Mouse (Mus musculus): ENCODE data around the gene Zfp62.
A peak's percentile ranks its signal among the peaks of the same experiment; 100 is the strongest.

Gene Zfp62

DNA sequence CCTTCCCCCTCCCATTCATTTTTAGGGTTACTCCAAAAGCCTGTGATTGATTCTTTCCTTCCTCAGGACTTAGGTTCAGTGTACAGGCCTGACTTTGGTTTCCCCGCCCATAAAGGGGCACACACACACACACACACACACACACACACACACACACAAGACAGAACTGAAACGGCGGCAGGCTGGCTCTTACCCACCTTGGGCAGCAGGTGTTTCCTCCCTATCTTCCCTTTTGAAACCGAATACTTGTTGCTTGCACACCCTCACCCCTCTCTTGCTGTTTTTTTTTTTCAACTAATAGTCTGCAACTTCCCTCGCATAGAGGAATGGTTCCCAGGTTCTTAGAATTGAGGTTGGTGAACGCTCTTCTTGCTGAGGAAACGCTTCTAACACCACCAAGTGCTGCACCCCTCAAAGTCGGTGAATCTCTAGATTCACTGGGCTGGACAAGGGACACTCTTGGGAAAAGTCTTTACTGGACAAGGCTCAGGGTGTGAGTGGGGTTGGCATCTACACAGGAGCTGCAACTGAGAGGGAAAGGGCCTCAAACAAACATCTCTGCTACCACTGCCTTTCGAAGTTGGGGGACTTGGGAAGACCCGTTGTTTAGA is 46.8 kb downstream of the Zfp62 start:
- no peak for DNase-seq

DNA sequence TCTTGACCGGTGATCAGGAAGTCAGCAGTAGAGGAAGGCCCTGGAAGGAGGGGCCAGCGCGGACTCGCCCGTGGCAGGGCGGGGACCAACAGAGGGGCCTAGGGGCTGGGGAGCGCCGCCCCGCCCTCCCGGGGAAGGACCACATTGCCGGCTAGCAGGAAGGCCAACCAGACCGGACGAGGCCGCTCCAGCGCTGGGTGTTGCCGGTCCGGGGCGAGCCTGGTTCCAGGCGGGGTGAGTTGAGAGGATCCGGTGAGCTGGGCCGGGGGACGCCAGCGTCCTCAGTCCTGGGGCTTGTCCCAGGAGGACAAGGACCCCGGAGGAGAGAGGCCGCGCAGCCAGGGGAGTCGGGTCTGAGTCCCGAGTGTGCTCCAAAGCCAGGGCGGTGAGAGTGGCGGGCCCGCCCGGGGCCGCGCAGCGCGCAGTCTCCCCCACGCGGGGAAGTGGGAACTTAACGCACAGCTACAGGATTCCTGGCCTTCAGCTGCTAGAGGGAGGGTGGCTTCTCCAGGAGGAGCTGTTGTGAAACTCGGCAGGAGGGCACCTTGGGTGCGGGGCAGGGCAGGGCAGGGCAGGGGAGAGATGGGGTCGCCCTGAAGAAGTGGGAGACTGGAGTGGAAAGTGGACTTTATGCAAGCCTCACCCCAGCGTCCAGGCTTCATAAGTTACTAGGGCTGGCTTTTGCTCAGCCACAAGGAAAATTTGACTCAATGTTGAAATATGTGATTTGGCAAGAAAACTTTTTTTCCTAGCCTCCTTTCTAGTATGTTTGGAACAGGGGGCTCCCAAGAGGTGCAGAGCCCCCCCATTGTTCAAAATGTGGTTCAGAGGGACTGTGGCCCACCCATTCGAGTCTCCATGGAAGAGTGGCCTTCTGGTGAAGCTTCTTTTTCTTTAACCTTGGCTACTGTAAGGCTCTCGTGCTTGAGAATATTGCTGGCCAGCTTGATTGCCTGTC is 47.6 kb downstream of the Zfp62 start:
- peak; percentile 53 for DNase-seq

DNA sequence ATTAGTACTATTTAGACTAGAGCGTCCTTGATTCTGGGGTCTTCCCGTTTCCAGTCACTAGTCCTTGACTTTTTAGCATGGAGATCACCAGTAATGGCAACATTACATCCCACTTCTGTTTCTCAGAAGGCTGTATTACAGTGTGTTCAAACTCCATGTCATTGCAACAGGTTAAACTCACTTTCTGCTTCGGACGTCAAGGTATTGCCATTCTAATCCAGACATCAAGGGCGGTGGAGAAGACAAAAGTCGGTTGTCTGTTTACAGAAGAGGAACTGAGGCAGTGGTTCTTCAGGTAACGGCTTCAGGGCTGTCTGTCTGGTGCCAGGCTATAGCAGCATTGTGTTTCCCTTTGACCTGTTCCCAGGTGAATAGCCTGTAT is 48.3 kb downstream of the Zfp62 start:
- DNase-seq, result no peak

DNA sequence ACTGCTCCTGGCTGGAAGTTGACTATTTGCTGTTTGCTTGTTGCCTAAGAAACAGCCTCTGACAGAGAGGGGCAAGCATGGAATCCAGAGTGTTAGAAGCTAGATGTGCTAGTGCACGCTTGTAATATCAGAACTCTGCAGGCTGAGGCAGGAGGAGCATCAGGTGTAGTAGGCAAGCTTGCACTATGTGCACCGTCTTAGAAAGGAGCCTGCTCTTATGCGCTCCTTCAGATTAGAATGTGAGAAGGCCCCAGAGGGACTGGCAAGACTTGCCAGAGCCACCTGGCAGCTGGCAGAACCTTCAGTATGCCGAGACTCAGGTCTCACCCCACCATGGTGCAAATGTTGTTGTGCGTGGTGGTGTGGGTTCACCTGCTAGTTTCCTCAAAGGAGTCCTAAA is 49.0 kb downstream of the Zfp62 start:
- DNase-seq, result no peak

DNA sequence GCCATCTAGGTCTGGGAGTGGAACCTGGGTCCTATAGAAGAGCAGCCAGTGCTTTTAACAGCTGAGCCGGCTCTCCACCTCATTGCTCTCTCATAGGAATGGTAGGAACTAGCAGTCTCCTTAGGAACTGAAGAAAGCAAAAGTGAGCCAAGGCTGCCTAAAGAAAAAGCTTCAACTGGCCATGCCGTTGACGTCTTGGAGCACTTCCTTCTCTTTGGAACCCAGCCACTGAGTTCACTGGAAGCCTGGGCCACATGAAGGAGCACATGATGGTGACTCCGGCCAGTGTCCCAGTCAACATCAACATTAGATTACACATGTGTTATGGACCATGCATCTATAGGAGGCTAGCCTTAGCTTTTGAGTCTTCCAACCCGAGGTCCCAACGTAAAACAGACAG is 49.9 kb downstream of the Zfp62 start:
- DNase-seq, result no peak

DNA sequence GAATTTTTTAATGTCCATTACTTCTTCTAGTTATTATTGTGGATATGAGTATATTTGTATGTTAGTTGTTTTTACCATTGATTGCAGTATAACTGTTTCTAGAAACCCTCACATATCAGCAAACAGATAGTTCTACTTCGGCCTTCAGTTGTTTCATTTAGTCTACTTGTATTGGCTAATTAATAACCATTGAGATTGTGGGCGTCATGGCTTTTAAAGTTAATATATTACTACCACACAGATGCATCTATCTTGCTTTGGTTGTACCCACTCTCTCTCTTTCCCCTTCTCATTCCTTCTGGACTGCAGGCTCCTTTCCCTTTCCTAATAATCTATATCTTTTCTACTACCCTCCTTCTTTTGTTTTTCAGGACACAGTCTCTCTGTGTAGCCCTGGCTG is 56.2 kb downstream of the Zfp62 start:
- DNase-seq, result no peak

DNA sequence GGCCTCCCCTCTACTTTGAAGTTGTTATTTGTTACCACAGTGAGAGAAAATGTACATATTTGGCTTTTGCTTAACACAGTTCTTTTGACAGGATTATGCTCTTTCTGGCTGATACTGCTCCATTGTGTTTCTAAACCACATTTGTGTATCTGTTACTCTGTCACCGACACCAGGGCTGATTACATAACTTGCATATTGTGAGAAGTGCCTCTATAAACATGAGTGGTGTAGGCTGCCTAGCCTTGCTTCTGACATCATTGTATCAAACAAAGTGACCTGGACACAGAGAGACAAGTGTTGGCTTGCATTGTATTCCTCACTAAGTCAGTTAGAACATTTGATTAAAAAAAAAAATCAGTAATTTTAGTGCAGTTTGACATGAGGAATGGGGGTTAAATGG is 56.7 kb downstream of the Zfp62 start:
- no peak for DNase-seq

DNA sequence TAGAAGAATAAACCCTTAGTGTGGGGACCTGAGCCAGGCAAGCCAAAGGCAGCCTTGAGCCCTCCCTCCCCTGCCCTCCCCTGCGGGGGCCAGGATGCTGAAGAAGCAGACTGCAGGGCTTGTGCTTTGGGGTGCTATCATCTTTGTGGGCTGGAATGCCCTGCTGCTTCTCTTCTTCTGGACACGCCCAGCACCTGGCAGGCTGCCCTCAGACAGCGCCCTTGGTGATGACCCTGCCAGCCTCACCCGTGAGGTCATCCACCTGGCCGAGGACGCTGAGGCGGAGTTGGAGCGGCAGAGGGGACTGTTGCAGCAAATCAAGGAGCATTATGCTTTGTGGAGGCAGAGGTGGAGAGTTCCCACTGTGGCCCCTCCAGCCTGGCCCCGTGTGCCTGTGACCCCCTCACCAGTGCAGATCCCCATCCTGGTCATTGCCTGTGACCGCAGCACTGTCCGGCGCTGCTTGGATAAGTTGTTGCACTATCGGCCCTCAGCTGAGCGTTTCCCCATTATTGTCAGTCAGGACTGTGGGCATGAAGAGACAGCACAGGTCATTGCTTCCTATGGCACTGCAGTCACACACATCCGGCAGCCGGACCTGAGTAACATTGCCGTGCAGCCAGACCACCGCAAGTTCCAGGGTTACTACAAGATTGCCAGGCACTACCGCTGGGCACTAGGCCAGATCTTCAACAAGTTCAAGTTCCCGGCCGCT is 57.7 kb downstream of the Zfp62 start:
- no peak for DNase-seq

DNA sequence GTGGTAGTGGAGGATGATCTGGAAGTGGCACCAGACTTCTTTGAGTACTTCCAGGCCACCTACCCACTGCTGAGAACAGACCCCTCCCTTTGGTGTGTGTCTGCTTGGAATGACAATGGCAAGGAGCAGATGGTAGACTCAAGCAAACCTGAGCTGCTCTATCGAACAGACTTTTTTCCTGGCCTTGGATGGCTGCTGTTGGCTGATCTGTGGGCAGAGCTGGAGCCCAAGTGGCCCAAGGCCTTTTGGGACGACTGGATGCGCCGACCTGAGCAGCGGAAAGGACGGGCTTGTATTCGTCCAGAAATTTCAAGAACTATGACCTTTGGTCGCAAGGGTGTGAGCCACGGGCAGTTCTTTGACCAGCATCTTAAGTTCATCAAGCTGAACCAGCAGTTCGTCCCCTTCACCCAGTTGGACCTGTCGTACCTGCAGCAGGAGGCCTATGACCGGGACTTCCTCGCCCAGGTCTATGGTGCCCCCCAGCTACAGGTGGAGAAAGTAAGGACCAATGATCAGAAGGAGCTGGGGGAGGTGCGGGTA is 58.3 kb downstream of the Zfp62 start:
- no peak for DNase-seq

DNA sequence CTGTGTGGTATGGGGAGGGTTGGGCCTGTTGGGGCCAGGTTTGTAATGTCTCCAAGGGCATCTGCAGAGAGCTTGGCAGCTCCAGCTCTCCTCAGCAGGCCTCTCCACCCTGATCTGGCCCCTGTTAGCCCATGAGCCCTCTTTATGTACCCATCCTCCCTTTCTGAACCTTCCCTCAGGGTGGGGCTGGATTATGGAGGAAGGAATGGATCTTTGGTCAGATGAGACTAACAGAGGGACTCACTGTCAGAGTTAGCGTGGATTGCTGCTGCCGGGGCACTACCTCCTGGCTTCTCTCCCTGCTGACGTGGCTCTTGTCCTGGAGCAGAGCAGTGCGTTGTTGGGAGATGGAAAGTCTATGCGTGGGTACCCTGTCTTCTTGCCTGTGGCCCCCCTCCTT is 59.2 kb downstream of the Zfp62 start:
- no peak for DNase-seq

DNA sequence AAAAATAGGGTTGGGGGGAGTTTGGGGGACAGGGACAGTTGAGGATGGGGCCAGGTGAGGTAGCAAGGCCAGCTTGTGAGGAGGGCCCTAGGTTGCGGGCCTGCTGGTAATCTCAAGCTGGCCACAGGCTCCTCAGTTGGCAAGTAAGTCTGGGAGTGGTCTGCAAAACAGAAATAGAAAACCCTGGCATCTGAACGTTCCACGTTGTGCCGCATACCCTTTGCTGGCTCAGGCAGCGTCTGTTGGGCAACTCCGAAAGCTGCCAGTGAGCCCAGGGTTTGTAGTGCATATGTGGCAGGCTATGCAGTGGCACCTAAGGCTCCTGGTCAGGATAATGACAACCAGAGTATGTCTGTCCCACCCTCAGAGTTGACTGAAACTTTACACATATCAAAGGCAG is 60.1 kb downstream of the Zfp62 start:
- no peak for DNase-seq

DNA sequence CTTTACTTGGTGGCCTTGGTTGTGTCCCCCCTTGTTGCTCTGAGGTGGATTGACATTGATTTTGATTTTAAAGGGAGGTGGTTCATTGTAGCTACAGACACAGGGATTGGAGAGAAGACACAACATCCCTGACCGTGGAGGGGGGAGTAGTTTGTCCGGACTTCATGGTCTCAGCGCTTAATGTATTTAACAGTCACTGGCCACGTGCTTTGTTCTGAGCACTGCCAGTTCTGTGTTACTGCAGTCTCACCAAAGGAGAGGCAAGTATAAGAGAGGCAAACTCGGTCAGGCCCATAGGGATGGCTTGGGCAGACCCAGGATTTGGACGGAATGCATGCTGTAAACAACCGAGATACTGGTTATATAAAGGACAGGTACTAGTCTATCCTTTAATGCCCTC is 61.0 kb downstream of the Zfp62 start:
- DNase-seq, result no peak

DNA sequence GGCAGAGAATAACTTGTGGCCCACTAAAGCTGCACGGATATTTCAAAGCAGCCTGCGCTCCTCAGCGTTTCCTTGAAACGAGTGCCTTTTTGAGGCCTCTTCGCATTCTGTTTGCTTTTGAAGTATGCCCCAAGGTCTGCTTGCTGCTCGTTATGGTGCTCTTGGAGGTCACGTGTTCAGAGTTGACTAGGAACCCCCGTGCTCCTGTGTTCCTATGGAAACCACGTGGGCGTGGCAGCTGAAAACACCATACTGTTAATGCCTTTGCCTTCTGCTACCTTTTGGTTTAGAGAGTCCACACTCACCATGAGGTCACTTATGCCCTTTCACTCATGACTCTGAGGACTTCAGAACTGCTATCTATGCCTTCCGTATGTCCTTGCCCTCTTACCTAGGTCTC is 61.5 kb downstream of the Zfp62 start:
- DNase-seq, result no peak

DNA sequence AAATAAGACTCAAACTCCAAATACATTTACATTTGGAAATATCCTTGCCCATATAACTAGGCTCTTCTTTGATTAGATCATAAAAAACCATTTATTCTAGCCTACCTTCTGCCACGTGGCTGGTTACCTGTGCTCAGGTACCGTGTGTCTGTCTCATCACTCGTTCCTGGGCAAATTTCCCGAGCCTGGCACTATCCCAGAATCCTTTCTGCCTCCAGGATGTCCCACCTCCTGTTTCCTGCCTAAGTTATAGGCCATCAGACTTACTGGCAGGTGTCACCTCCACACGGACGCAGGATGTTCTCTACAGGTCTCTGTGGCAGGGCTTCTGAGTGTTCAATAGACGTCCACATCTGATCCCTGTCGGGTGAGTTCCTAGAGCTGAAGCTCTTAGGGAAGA is 62.0 kb downstream of the Zfp62 start:
- no peak for DNase-seq

DNA sequence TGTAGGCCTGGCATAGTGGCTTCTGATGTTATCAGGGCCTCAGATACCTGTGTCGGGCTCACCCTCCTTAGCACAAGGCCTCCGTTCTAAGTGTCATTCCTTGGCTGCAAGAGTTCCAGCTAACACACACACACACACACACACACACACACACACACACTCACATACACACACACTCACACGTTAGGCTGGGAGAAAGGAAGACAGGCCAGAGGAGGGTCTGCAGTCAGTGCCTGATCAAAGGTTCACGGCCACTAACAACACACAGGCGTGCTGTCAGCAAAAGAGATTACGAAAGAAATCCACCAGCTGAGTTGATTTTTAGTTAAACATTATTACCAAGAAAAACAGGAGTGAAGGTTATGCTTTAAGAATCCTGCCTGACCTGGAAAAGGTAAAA is 63.6 kb downstream of the Zfp62 start:
- no peak for DNase-seq

DNA sequence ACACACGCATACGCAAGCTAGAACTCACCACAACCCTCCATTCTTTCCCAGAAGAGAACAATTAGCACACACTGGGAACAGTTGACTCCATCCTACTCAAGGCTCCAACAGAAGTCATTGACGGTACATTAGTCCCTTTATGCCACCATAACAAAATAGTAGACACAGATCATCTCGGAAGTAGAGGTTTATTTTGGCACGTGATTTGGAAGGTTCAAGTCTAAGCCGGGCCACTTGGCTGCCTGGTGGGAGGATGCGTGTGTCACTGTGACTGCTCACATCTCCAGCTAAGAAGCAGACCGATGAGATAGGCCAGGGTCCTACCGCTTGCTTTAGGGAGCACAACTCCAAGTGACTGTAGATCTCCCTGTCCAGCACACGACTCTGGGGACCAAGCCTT is 64.2 kb downstream of the Zfp62 start:
- DNase-seq, result no peak

DNA sequence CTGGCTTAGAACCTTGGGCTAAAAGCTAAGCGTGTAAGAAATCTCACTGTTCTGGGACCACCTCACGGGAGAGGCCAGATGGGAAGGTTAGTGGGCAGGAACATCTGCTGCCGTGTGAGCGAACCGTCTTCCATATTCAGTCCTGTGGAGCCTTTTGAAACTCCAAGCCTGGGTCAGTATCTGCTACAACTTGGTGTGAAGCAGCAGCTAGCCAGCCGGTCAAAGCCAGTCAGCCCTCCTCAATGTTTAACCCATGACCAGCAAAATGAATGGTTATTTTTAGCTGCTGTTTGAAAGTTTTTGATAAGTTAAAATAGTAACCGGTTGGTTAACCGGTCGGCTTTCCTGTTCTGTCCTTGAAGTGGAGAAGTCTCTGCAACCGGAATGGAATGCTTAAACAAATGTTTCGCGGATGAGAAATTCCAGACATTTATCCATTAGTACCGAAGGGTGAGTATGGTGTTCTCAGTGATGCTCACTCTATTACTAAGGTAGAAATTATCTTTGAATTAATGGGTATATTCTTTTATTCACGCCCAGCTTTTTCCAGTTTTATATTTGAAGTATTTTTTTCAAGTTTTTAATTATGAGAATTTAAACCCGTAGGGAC is 65.0 kb downstream of the Zfp62 start:
- no peak for DNase-seq

All from cerebellum, adult 11-12 months (tissue).